In the genomic region with DNA sequence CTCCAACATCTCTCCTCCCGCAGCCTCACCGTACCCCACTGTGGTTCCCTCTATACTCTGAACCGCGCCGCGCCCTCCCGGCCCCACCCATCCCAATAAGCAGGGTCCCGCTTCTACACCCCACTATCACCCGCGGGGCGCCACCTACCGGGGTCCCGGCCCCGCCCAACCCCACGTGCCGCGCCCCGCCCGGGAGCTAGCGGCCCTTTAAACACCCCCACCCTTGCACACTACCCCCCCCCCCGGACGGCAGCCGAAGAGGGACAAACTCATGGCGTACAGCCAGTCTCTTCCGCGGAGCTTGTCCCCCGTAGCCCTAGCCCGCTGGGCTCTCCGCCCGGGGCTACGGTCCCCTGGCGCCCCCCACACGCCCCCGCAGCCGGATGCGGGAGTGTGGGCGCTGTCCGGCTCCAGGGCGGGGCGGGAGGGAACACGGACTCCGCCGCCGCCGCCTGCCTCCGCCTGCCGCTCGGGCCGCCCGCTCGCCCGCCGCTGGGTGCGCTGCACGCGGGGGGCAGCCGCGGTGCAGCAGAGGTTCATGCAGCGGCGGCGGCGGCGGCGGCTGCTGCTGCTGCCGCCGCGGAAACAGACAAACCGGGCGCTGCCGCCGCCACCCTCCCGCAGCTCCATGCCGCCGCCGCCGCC, we compare ENCODE assay signal across 8 mouse cellular contexts. TPM values are rescaled to one million over a fixed set of nuclear protein-coding genes. Genes with fewer than 3 reads are reported as not detected.
DNase-seq lines count a peak whose midpoint lies in the region; ATAC-seq and TF ChIP-seq lines count a peak whose summit lies in the region.

No protein-coding gene starts in this region.

- peak; percentile 83 to 96 for DNase-seq in adrenal gland, adult (ENCODE audit: inconsistent age in 2 of 2, low spot score in 1 of 2)
- DNase-seq in cerebellum, postnatal 25 days: peak; percentile 88 to 93
- DNase-seq in gastrocnemius, adult 2 months: peak; percentile 87
- peak; percentile 49 to 89 for DNase-seq in left cerebral cortex, postnatal 10 days (ENCODE audit: extremely low spot score in 1 of 2, low spot score in 2 of 2)
- peak; percentile 82 to 85 for DNase-seq in right cerebral cortex, postnatal 10 days (ENCODE audit: low spot score in 2 of 2)
- DNase-seq in urinary bladder, postnatal 4 days (ENCODE audit: low spot score in 2 of 2): peak; percentile 67 to 78

- peak; percentile 80 for ATAC-seq in hindbrain, embryonic 16.5 days
- ATAC-seq in megakaryocyte, adult 5-6 weeks (ENCODE audit: poor library complexity, severe bottlenecking): peak; percentile 31

- no peaks in the 10 kb centered on the region for H3K9me3 ChIP-seq in hindbrain, embryonic 16.5 days (ENCODE audit: control insufficient read depth, low read length)

- peak overlapping the region; percentile 96 for H3K9ac ChIP-seq in hindbrain, embryonic 16.5 days (ENCODE audit: low read depth, low read length)

- no peaks in the 10 kb centered on the region for H3K27me3 ChIP-seq in hindbrain, embryonic 16.5 days (replicated peaks; ENCODE audit: control insufficient read depth, insufficient read depth, low read length)

- WGBS in hindbrain, embryonic 16.5 days: 0% methylated on average over 54 of the region's 76 CpGs

- H3K36me3 ChIP-seq in hindbrain, embryonic 16.5 days (ENCODE audit: control insufficient read depth, insufficient read depth, low read length): no peaks in the 10 kb centered on the region

- H3K4me3 ChIP-seq in gastrocnemius, adult 2 months: peak overlapping the region; percentile 94
- peak overlapping the region; percentile 88 for H3K4me3 ChIP-seq in hindbrain, embryonic 16.5 days (ENCODE audit: low read length)

- peak overlapping the region; percentile 94 for H3K27ac ChIP-seq in gastrocnemius, adult 2 months
- peak overlapping the region; percentile 95 for H3K27ac ChIP-seq in hindbrain, embryonic 16.5 days (ENCODE audit: low read depth, low read length)

- intact Hi-C loops in gastrocnemius, adult 2 months (cut with DNase I): loop anchor here (10.0 kb wide), 1 partner anchor 214 kb away; no protein-coding TSS in a partner anchor
- intact Hi-C loops in left cerebral cortex, postnatal 10 days (cut with DNase I): loop anchor here (5.0 to 10.0 kb wide), 3 partner anchors 184 to 212 kb away; no protein-coding TSS in a partner anchor

- H3K4me1 ChIP-seq in hindbrain, embryonic 16.5 days (ENCODE audit: control insufficient read depth, insufficient read depth, low read depth, low read length): peaks cover 18% of the 10 kb centered on the region

- peak overlapping the region; percentile 83 for H3K4me2 ChIP-seq in hindbrain, embryonic 16.5 days (ENCODE audit: low read length)

- TF ChIP-seq CTCF in gastrocnemius, adult 2 months (IDR thresholded peaks at IDR 0.05): peak; percentile 33

RNA-seq across cellular contexts. Expression of gene Fam78b, which starts 0.6 kb away (rescaled TPM):
- 1 to 10 TPM; 2.6 to 3.4 TPM for total RNA-seq in gastrocnemius, adult 2 months (2021)
- polyA plus RNA-seq in hindbrain, embryonic 16.5 days (2015; fragmentation: Nextera tagmentation; extraction: Ambion mirVana): 5.1 and 7.2 TPM in 2 replicates
- total RNA-seq in left cerebral cortex, postnatal 10 days (2021): 10 to 100 TPM; 34.2 to 36.3 TPM
- total RNA-seq in megakaryocyte, adult 5-6 weeks (2015): 4.0 and 4.6 TPM in 2 replicates
- total RNA-seq in megakaryocyte, adult 5-6 weeks (2017): 2.0 and 2.6 TPM in 2 replicates

Comparison
In these comparisons a context has a peak if more than half of its experiments do, and no peak if none do; other contexts are left out.
1. Peak in every context shown above with its lines: DNase-seq, ATAC-seq, H3K4me3 ChIP-seq and H3K27ac ChIP-seq.
2. RNA of gene Fam78b, which starts 0.6 kb away (total RNA-seq): 34.2 to 36.3 TPM in left cerebral cortex, postnatal 10 days; 2.0 to 4.6 TPM in megakaryocyte, adult 5-6 weeks and 2.6 to 3.4 TPM in gastrocnemius, adult 2 months; every median in the first group is over 4 times any median in the second.